Mouse (Mus musculus) monocyte, adult 5-6 weeks (primary cell): ENCODE measurements around the gene Man1b1. TPM values are rescaled to one million over a fixed set of nuclear protein-coding genes. Genes with fewer than 3 reads are reported as not detected.

Experiments
- ATAC-seq: fragments of 153-309, 156-312 bp; replicated peaks from 2 replicates; pipeline ENCODE4 v1.8.0; 2017; ENCODE audit warnings: mild to moderate bottlenecking; ENCODE audit not compliant: low TSS enrichment, insufficient number of reproducible peaks, severe bottlenecking, poor library complexity, low FRiP score
- total RNA-seq: library from RNA; stranded (forward); fragments of 200-1000, 200-491, 200-594 nt; gene quantifications from 3 replicates; pipeline ENCODE4 v1.2.3, GENCODE M21; 2017

Man1b1 gene
- total RNA-seq, 1 experiment from 2014 or later: 33.3 TPM

GRCm38 (mm10) chr2:25395721-25396596 is 63.8 kb downstream of the Man1b1 start, which contains the start of gene Entpd2:
Entpd2 (plus strand) TSS chr2:25395874.
- ATAC-seq: no peak

DNA sequence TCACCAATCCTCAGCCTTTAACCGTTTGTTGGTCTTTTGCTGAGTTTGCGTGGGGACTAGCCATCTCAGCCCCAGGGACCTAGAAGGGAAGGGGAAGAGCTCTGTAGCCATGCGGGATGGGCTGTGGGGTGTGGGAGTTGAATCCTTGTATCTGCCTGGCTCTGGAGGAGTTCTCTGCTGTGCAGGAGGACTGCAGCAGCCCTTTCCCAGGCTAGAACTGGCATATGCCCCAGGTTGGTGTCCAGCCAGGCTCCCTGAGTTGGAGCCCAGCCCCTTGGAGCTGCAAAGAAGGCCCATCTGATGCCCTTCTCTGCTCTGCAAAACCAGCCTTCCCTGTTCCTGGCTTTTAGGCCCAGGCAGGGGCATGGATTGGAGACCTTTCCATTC is 64.5 kb downstream of the Man1b1 start:
- ATAC-seq: no peak

- no peak for ATAC-seq
Measured at GRCm38 (mm10) chr2:25397010-25397409, 64.9 kb downstream of the Man1b1 start.

- ATAC-seq: no peak
Measured at GRCm38 (mm10) chr2:25398065-25398464, 65.9 kb downstream of the Man1b1 start.

DNA sequence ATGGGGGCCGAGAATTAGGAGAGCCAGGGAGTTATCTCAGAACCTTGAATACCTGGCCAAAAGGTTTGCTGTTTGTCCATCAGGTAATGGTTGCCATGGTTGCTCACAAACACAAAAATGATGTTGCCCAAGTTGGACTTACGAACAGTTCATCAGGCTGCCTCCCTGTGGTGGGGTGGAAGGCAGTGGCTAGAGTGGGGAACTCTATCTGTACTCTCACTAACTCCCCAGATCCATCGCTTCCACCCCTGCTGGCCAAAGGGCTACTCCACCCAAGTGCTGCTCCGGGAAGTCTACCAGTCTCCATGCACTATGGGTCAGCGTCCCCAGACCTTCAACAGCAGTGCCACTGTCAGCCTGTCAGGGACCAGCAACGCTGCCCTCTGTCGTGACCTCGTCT is 66.9 kb downstream of the Man1b1 start, which contains the start of gene Npdc1:
Gene Npdc1, plus strand, starts transcription at position 301 of the 400 bp plus-strand sequence.
- no peak for ATAC-seq

- no peak for ATAC-seq
Measured at GRCm38 (mm10) chr2:25400291-25400690, 68.2 kb downstream of the Man1b1 start.

GRCm38 (mm10) chr2:25400764-25401163 is 68.6 kb downstream of the Man1b1 start:
- ATAC-seq: no peak

Other genes with a start within 250 kb of the Man1b1 start
- 0.78 TPM in 1 of 3 replicates, not detected in the others for gene Noxa1, start 237.2 kb upstream of the Man1b1 start, total RNA-seq
- gene Nrarp, start 151.6 kb upstream of the Man1b1 start, total RNA-seq: 22.3 to 51.8 TPM (median 24.4 TPM) in 3 replicates
- 28.8 to 64.7 TPM (median 31.0 TPM) in 3 replicates for gene Tor4a, start 135.5 kb upstream of the Man1b1 start, total RNA-seq
- gene Nelfb, start 120.8 kb upstream of the Man1b1 start, total RNA-seq: 82.8 to 113 TPM (median 105 TPM) in 3 replicates
- not detected in 3 replicates for gene Stpg3, start 117.7 kb upstream of the Man1b1 start, total RNA-seq
- gene Fam166a, start 113.6 kb upstream of the Man1b1 start, total RNA-seq: not detected in 3 replicates
- 161 to 206 TPM (median 166 TPM) in 3 replicates for gene Tubb4b, start 107.6 kb upstream of the Man1b1 start, total RNA-seq
- gene Slc34a3, start 98.0 kb upstream of the Man1b1 start, total RNA-seq: not detected in 3 replicates
- not detected in 3 replicates for gene Rnf224, start 95.6 kb upstream of the Man1b1 start, total RNA-seq
- gene Rnf208, start 90.1 kb upstream of the Man1b1 start, total RNA-seq: not detected in 3 replicates
- not detected in 3 replicates for gene Cysrt1, start 89.9 kb upstream of the Man1b1 start, total RNA-seq
- gene AL732309.1, start 85.5 kb upstream of the Man1b1 start, total RNA-seq: 4.5 to 4.9 TPM in 2 of 3 replicates, not detected in the other
- 12.2 to 16.8 TPM (median 15.6 TPM) in 3 replicates for gene Tmem203, start 76.9 kb upstream of the Man1b1 start, total RNA-seq
- gene Tprn, start 69.7 kb upstream of the Man1b1 start, total RNA-seq: 7.1 to 9.2 TPM (median 8.4 TPM) in 3 replicates
- gene Ssna1, start 59.9 kb upstream of the Man1b1 start, total RNA-seq: 31.8 to 50.4 TPM (median 32.4 TPM) in 3 replicates
- 42.6 to 64.9 TPM (median 43.8 TPM) in 3 replicates for gene Anapc2, start 59.9 kb upstream of the Man1b1 start, total RNA-seq
- gene Tmem210, start 44.2 kb upstream of the Man1b1 start, total RNA-seq: not detected in 3 replicates
- gene Lrrc26, start 42.4 kb upstream of the Man1b1 start, total RNA-seq: not detected in 3 replicates
- 0.49 TPM in 1 of 3 replicates, not detected in the others for gene Grin1, start 13.2 kb upstream of the Man1b1 start, total RNA-seq
- 24.8 to 101 TPM (median 57.4 TPM) in 3 replicates for gene Dpp7, start 24.0 kb downstream of the Man1b1 start, total RNA-seq
- 6.6 to 19.5 TPM (median 12.9 TPM) in 3 replicates for gene Uap1l1, start 33.3 kb downstream of the Man1b1 start, total RNA-seq
- gene Sapcd2, start 40.0 kb downstream of the Man1b1 start, total RNA-seq: 4.3 TPM in 1 of 3 replicates, not detected in the others
- not detected in 3 replicates for gene Entpd2, start 63.5 kb downstream of the Man1b1 start, total RNA-seq
- gene Npdc1, start 67.0 kb downstream of the Man1b1 start, total RNA-seq: not detected in 3 replicates
- 8.9 to 13.9 TPM (median 11.0 TPM) in 3 replicates for gene Fut7, start 90.9 kb downstream of the Man1b1 start, total RNA-seq
- 16.8 to 46.8 TPM (median 17.5 TPM) in 3 replicates for gene Abca2, start 96.4 kb downstream of the Man1b1 start, total RNA-seq
- gene Clic3, start 124.5 kb downstream of the Man1b1 start, total RNA-seq: not detected in 3 replicates
- 21.4 to 39.6 TPM (median 32.9 TPM) in 3 replicates for gene Paxx, start 128.8 kb downstream of the Man1b1 start, total RNA-seq
- gene Ptgds, start 137.7 kb downstream of the Man1b1 start, total RNA-seq: not detected in 3 replicates
- gene Lcn12, start 161.6 kb downstream of the Man1b1 start, total RNA-seq: not detected in 3 replicates
- gene Fbxw5, start 168.4 kb downstream of the Man1b1 start, total RNA-seq: 33.3 to 58.1 TPM (median 38.6 TPM) in 3 replicates
- gene C8g, start 169.4 kb downstream of the Man1b1 start, total RNA-seq: not detected in 3 replicates
- gene Traf2, start 214.6 kb downstream of the Man1b1 start, total RNA-seq: 16.6 to 29.4 TPM (median 18.0 TPM) in 3 replicates
- 80.0 to 121 TPM (median 114 TPM) in 3 replicates for gene Edf1, start 225.5 kb downstream of the Man1b1 start, total RNA-seq
- gene Mamdc4, start 242.5 kb downstream of the Man1b1 start, total RNA-seq: 2.8 to 6.2 TPM in 2 of 3 replicates, not detected in the other
- gene Phpt1, start 242.9 kb downstream of the Man1b1 start, total RNA-seq: 0.67 to 1.9 TPM (median 1.1 TPM) in 3 replicates
- gene Ajm1, start 249.4 kb downstream of the Man1b1 start, total RNA-seq: 0.10 TPM in 1 of 3 replicates, not detected in the others